Mouse (Mus musculus) kidney, postnatal 10 days (tissue): ENCODE data around the gene Pfn4.
A peak's percentile ranks its signal among the peaks of the same experiment; 100 is the strongest.
"Not testable (repeated sequence)": the region's sequence is repeated elsewhere in the genome, so short reads cannot be mapped to it uniquely, and the experiment has no call there.

Source experiments
- DNase-seq: peaks from one replicate; pipeline ENCODE4 v3.0.0; 2021; ENCODE audit warnings: mixed read lengths

Pfn4 gene

GRCm38 (mm10) chr12:4793718-4794117, 24.9 kb downstream of the Pfn4 start:
- DNase-seq = peak; percentile 49

- DNase-seq = not testable (repeated sequence)
Measured at GRCm38 (mm10) chr12:4797471-4797870, 28.6 kb downstream of the Pfn4 start.

GRCm38 (mm10) chr12:4811036-4811435, 42.2 kb downstream of the Pfn4 start:
- no peak for DNase-seq

- peak; percentile 15 for DNase-seq
Measured at GRCm38 (mm10) chr12:4811705-4812104, 42.9 kb downstream of the Pfn4 start.

- peak; percentile 18 for DNase-seq
Measured at GRCm38 (mm10) chr12:4813636-4814035, 44.8 kb downstream of the Pfn4 start.

GRCm38 (mm10) chr12:4816680-4817360, 48.0 kb downstream of the Pfn4 start:
- DNase-seq = no peak

GRCm38 (mm10) chr12:4817361-4818101, 48.7 kb downstream of the Pfn4 start, which contains the start of gene Sf3b6:
Gene Sf3b6 (plus strand): TSS chr12:4817544.
- DNase-seq = peak; percentile 99

- no peak for DNase-seq
Measured at GRCm38 (mm10) chr12:4827256-4827655, 58.4 kb downstream of the Pfn4 start.
